Mouse (Mus musculus) spleen, adult 2 months (tissue): ENCODE data around the gene Arhgap23.

Experiments
- CTCF ChIP-seq: fragments of 200-500 bp; IDR thresholded peaks from 2 replicates; pipeline ENCODE4 v1.5.1; 2011; ENCODE audit warnings: mild to moderate bottlenecking, inconsistent platforms; ENCODE audit not compliant: insufficient read depth, insufficient read length, insufficient replicate concordance; ENCODE audit errors: extremely low read depth
- POLR2A ChIP-seq: fragments of 200-500 bp; IDR thresholded peaks from 2 replicates; pipeline ENCODE4 v1.6.1; 2011; ENCODE audit warnings: low read depth, low read length, inconsistent platforms

DNA sequence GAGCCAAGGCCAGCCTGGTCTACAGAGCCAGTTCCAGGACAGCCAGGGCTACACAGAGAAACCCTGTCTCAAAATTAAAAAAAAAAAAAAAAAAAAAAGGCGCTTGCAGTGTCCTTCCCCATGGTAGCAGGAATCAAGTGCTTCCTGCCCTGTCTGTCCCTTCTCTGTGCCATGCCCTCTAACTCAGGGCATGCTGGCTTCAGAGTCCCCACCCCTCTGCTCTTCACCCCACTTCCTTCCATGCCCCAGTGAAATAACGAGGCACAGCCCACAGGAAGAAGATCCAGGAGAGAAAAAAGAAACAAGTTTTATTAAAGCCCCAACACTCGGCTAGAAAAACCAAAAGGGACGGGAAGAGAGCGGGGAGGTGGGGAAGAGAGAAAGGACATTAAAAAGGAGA lies 93.7 kb downstream of the Arhgap23 start:
- no peak for TF ChIP-seq POLR2A
- TF ChIP-seq CTCF, result no peak
